Mouse (Mus musculus) Patski (cell line): Measurements from ENCODE around the gene Eif4g3. TPM values are rescaled to one million over a fixed set of nuclear protein-coding genes. Genes with fewer than 3 reads are reported as not detected.

Experiments used
- ATAC-seq: fragments of 100-300 bp; one replicate; pipeline ENCODE4 v1.8.0; 2021
- CTCF ChIA-PET: fragments of 350-600 bp; sonication (Branson Sonifier 250); formaldehyde crosslinking; loops from one replicate; lab custom pipeline; 2022; ENCODE audit warnings: inconsistent platforms; lab: Charles Lee
- POLR2A ChIA-PET: fragments of 350-600 bp; sonication (Branson Sonifier 250); formaldehyde crosslinking; loops from one replicate; lab custom pipeline; 2022; ENCODE audit warnings: antibody characterized with exemption, inconsistent platforms; lab: Charles Lee
- DNase-seq: peaks from one replicate; pipeline ENCODE4 v3.0.0-alpha.2; 2011; ENCODE audit warnings: low read depth, low spot score
- H3K27me3 ChIP-seq: fragments of 371-371 bp; one replicate; pipeline ENCODE4 v1.5.1; 2021
- CTCF ChIP-seq: fragments of 100-300 bp; IDR thresholded peaks from one replicate; pipeline ENCODE4 v1.5.1; 2021
- in situ Hi-C: fragments of 300-500 bp; cut with MboI; formaldehyde crosslinking; loops from 3 replicates; pipeline ENCODE4 v1.11.1; 2018; ENCODE audit warnings: low pct_unique_long_range_greater_than_20kb, mixed read lengths
- polyA plus RNA-seq: library from polyadenylated mRNA; unstranded; gene quantifications from one replicate; pipeline ENCODE4 v1.2.3, GENCODE M21; 2021

The Eif4g3 gene
- 73.5 TPM for polyA plus RNA-seq

DNA sequence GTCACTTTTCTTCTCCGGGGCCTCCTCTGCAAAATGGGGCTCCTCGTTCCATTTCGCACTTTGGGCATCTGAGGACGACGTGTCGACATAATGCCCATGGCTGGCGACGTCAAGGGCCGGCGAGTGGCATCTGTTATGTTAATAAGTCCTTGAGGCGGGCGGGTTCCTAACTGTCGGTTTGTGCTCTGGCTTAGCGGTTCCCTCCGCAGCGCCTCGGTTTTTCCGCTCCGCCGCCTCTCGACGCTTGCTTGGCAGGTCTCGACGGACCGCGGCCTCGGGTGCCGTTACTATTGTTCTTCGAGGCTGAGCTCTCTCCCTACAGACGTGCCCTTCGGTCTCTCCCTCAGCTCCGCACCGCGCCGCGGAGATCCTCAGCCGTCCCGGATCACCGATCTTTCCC is at the start of gene Eif4g3:
TSS of gene Eif4g3 (plus strand) at position 133 of the 400 bp plus-strand sequence.
- ChIA-PET CTCF (no interaction called here), POLR2A (no interaction called here)
- in situ Hi-C loops = no loop called here
- no peaks in the 10 kb centered on the region for H3K27me3 ChIP-seq
- no peak for TF ChIP-seq CTCF
- no peak for DNase-seq
- no peak for ATAC-seq

DNA sequence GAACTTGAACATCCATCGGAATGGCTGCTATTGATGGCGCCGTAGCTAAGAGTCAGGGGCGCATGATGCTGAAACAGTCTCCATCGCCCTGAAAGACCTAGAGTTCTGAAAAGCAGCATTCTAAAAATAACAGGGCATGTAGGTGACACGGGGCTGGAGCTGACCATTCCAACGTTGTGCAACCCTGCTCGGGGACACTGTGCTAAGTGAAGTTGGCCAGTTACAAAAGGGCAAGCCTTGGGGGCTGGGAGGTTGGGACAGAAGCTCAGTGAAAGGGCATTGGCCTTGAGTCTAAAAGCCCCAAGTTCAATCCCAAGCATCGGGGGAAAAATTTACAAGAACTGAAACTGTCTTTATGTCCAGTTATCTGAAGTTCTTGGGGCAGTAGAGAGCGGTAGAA is 49.3 kb upstream of the Eif4g3 start:
- no peak for TF ChIP-seq CTCF
- H3K27me3 ChIP-seq = no peaks in the 10 kb centered on the region
- in situ Hi-C loops = loop anchor here (5.0 kb wide), 1 partner anchor 46 kb away; no protein-coding TSS in a partner anchor
- POLR2A ChIA-PET = no interaction called here
- ATAC-seq (no peak), DNase-seq (no peak)
- CTCF ChIA-PET = interaction anchor here (1.8 to 2.1 kb wide), 3 partner anchors 9 to 25 kb away, joined by 4 to 8 read pairs (median 5); no protein-coding TSS in a partner anchor

DNA sequence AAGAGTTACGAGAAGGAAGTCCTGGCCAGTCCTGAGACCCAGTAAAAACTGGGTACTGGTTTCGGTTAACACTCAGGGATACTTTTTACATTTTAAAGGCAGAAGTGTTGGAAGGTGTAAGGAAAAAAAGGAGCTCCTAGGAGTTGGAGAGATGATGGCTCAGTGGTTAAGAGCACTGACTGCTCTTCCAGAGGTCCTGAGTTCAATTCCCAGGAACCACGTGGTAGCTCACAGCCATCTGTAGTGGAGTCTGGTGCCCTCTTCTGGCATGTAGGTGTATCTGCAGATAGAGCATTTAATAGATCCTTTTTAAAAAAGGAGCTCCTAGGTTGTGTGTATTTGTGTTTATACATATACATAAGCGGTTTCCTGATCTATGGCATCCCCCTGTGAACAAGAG is 47.4 kb upstream of the Eif4g3 start:
- ATAC-seq (no peak), DNase-seq (no peak)
- no peaks in the 10 kb centered on the region for H3K27me3 ChIP-seq
- POLR2A ChIA-PET = interaction anchor here (0.6 kb wide), 1 partner anchor 83 kb away, joined by 3 read pairs; the partner anchor contains the start of gene Ece1
- TF ChIP-seq CTCF = no peak
- CTCF ChIA-PET = interaction anchor here (1.3 to 1.4 kb wide), 3 partner anchors 16 to 110 kb away, joined by 3 read pairs; no protein-coding TSS in a partner anchor
- in situ Hi-C loops = loop anchor here (5.0 kb wide), 1 partner anchor 93 kb away; no protein-coding TSS in a partner anchor

DNA sequence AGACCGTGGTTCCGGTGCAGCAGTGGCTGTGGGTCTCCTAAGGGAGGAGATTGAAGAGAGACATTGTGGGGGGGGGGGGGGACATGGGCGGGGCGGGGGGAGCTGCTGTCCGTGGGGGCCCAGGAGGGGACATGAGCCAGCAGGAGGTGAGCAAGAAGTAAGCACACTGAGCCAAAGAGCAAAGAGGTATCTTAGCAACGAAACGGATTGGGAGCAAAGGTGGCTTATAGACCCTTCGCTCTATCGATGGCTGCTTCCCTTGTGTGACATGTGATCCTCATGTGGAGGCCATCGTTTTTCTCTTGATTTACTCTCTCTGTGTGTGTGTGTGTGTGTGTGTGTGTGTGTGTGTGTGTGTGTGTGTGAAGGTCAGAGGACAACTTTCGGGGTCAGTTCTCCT is 46.4 kb upstream of the Eif4g3 start:
- CTCF ChIA-PET = interaction anchor here (1.4 kb wide), 1 partner anchor 90 kb away, joined by 3 read pairs; no protein-coding TSS in a partner anchor
- no peaks in the 10 kb centered on the region for H3K27me3 ChIP-seq
- DNase-seq = no peak
- TF ChIP-seq CTCF = no peak
- in situ Hi-C loops = loop anchor here (5.0 kb wide), 1 partner anchor 94 kb away; no protein-coding TSS in a partner anchor
- POLR2A ChIA-PET = no interaction called here
- no peak for ATAC-seq

DNA sequence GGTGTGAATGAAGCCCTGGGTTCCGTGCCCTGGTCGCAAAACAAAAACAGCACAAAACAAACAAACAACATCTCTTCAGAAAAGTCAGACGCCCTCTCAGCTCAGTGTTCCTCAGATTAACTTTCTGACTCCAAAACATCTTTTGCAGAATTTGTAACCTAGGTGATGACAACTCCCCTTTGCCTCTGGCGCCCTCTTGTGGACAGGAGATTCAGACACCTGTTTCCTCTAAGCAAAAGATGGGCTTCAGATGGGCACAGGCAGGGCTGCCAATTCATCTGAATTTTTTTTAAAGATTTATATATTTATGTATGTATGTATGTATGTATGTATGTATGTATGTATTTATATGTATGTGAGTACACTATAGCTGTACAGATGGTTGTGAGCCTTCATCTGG is 40.0 kb upstream of the Eif4g3 start:
- in situ Hi-C loops = loop anchor here (10.0 kb wide), 1 partner anchor 218 kb away; no protein-coding TSS in a partner anchor
- ChIA-PET CTCF (interaction anchor here (0.7 to 3.6 kb wide), 19 partner anchors 8 to 154 kb away, joined by 3 to 27 read pairs (median 4); partner anchors contain the start of gene Ece1), POLR2A (interaction anchor here (1.1 kb wide), 1 partner anchor 23 kb away, joined by 3 read pairs; no protein-coding TSS in a partner anchor)
- ATAC-seq (no peak), DNase-seq (no peak)
- no peak for TF ChIP-seq CTCF
- H3K27me3 ChIP-seq = no peaks in the 10 kb centered on the region

DNA sequence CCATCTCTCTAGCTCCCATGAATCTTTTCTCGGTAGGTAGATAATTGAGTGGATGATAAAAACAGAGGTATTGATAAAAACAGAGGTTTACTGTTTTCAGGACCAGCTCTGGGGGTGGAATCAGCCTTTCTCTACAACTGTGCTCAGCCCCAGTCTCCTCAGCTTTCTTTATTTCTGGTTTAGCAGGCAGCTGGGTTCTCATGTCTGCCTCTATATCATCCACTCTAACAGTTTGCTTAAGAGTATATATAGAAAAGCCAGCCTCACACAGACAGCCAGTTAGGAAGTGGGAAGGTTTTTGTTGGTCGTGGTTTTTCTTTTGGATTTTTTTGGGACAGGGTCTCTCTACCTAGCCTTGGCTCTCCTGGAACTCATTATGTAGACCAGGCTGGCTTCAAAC is 38.6 kb upstream of the Eif4g3 start:
- ATAC-seq (no peak), DNase-seq (no peak)
- H3K27me3 ChIP-seq = no peaks in the 10 kb centered on the region
- in situ Hi-C loops = loop anchor here (10.0 kb wide), 1 partner anchor 219 kb away; no protein-coding TSS in a partner anchor
- CTCF ChIA-PET = interaction anchor here (1.2 to 3.6 kb wide), 4 partner anchors 26 to 96 kb away, joined by 3 to 27 read pairs (median 12); partner anchors contain the start of gene Ece1
- POLR2A ChIA-PET = interaction anchor here (0.6 to 0.7 kb wide), 2 partner anchors 13 to 256 kb away, joined by 3 read pairs; no protein-coding TSS in a partner anchor
- no peak for TF ChIP-seq CTCF

DNA sequence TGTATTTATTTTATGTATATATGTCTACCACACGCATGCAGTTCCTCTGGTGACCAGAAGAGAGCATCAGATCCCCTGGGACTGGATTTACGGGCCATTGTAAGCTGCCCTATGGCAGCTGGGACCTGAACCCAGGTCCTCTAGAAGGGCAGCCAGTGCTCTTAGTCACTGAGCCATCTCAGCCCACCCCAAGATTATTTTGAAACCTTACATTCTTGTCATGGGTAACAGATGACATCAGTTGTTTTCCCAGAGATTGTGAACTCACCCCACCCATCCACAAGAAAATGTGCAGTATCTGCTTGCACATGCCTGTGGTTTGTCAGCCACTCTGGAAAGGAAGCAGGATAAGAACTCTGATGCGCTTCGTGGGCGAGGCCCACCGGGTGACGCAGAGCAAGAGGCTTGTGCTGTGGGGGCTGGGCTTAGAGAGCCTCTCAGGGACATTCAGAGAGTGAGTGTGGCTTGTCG is 37.9 kb upstream of the Eif4g3 start:
- ATAC-seq = peak; percentile 89

DNA sequence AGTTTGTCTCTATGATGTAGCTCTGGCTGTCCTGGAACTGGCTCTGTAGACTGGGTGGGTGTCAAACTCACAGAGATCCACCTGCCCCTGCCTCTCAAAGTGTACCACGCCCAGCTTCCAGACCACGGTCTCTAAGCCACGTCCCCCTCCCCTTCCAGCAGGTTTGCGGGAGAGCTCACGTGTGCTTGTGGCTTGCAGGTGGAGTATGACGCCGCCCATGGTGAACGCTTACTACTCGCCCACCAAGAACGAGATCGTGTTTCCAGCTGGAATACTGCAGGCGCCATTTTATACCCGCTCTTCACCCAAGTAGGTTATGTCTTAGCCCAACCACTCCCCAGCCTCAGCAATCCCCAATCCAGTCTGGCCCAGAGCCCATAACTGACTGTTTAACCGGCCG is 36.6 kb upstream of the Eif4g3 start:
- in situ Hi-C loops = loop anchor here (10.0 kb wide), 1 partner anchor 221 kb away; no protein-coding TSS in a partner anchor
- TF ChIP-seq CTCF = no peak
- ChIA-PET POLR2A (interaction anchor here (1.1 kb wide), 1 partner anchor 14 kb away, joined by 4 read pairs; no protein-coding TSS in a partner anchor), CTCF (no interaction called here)
- ATAC-seq (no peak), DNase-seq (no peak)
- no peaks in the 10 kb centered on the region for H3K27me3 ChIP-seq

More for the DNA sequence above, 37.9 kb upstream of the Eif4g3 start:
- peak; percentile 97 for DNase-seq
- POLR2A ChIA-PET = interaction anchor here (0.6 to 0.7 kb wide), 2 partner anchors 14 to 256 kb away, joined by 3 read pairs; no protein-coding TSS in a partner anchor
- CTCF ChIA-PET = interaction anchor here (1.1 to 3.6 kb wide), 4 partner anchors 27 to 118 kb away, joined by 3 to 27 read pairs (median 12); partner anchors contain the start of gene Ece1
- in situ Hi-C loops = loop anchor here (10.0 kb wide), 1 partner anchor 220 kb away; no protein-coding TSS in a partner anchor
- TF ChIP-seq CTCF = no peak
- no peaks in the 10 kb centered on the region for H3K27me3 ChIP-seq

DNA sequence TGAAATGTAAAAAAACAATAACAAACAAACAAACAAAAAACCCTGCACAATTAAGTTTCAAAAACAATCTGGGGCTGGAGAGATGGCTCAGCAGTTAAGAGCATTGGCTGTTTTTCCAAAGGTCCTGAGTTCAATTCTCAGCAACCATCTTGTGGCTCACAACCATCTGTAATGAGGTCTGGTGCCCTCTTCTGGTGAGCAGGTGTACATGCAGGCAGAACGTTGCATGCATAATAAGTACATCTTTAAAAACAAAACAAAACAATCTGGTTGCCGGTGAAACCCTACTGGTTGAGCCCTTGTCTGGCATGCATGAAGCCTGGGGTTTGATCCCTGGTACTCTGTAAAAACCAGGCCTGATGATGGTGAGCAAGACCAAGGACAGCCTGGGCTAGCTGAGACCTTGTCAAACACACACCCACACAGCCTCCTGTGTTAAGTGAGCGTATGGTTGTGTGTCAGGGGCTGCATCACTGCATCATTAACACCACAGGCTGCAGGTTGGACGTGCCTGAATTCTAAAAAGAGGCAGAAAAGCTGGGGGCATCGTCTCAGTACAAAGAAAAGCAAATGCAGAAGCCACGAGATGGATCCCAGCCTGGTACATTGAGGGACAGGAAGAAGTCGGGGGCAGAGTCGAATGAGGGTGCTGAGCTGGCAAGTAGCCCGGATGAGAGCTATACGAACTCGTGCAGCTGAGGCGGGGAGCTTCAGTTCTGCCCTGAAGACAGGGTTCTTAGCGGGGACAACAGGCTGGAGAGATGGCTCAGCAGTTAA is 32.7 kb upstream of the Eif4g3 start:
- POLR2A ChIA-PET = no interaction called here
- H3K27me3 ChIP-seq = no peaks in the 10 kb centered on the region
- ATAC-seq = no peak
- in situ Hi-C loops = loop anchor here (10.0 kb wide), 2 partner anchors 145 to 225 kb away; no protein-coding TSS in a partner anchor
- CTCF ChIA-PET = no interaction called here
- no peak for TF ChIP-seq CTCF
- DNase-seq = no peak

DNA sequence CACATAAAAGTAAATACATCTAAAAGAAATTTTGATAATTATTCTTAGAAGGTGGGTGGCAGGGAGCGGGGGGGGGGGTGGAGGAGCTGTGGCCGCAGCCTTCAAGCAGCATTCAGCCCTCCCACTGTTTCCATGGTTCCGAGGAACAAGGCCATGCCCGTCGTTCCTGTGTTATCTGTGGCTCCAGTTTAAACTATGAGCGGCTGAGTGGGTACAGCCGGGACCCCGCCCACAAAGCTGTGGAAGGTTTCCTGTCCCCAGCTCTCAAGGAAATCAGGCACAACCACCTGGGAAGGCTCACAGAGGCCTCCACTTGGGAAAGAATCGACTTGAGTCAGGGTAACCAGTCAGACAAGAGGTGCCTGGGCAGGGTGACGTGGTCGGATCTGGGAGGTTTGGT is 32.1 kb upstream of the Eif4g3 start:
- ChIA-PET CTCF (interaction anchor here (0.9 to 1.0 kb wide), 2 partner anchors 8 to 149 kb away, joined by 3 read pairs; no protein-coding TSS in a partner anchor), POLR2A (no interaction called here)
- no peak for ATAC-seq
- H3K27me3 ChIP-seq = no peaks in the 10 kb centered on the region
- TF ChIP-seq CTCF = no peak
- no peak for DNase-seq
- in situ Hi-C loops = loop anchor here (10.0 kb wide), 1 partner anchor 144 kb away; no protein-coding TSS in a partner anchor
